Mouse (Mus musculus) cerebellum, adult 2 months (tissue): ENCODE data around the gene Anp32a.

Experiments
- CTCF ChIP-seq: fragments of 200-500 bp; IDR thresholded peaks from 2 replicates; pipeline ENCODE4 v1.5.1; 2011; ENCODE audit warnings: low read depth, mild to moderate bottlenecking, control low read depth, low read length, moderate library complexity, borderline replicate concordance; ENCODE audit not compliant: insufficient read depth
- POLR2A ChIP-seq: fragments of 200-500 bp; IDR thresholded peaks from 2 replicates; pipeline ENCODE4 v1.6.1; 2011; ENCODE audit warnings: low read length, control low read depth, borderline replicate concordance; ENCODE audit not compliant: insufficient read depth

GRCm38 (mm10) chr9:62353784-62354183 is 12.7 kb downstream of the Anp32a start:
- TF ChIP-seq CTCF (no peak), POLR2A (no peak)
